Mouse (Mus musculus): ENCODE measurements around the gene Xpot.

Xpot gene

DNA sequence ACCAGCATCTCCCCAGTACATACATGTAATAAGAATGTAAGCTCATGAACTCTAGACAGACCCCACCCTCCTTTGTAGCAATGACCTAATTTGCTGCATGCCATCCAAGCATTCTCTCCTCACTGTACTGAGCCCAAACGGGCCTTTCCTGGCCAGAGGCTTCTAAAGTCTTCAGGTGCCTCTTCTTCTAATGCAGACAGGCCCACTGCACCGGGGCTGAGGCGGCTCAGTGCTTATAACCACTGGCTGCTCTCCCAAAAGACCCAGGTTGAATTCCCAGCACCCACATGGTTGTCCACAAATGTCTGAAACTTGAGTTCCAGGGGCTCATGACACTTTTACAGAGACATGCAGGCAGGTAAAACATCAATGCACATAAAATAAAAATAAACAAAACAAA is 55.1 kb downstream of the Xpot start:
- no peak for DNase-seq

DNA sequence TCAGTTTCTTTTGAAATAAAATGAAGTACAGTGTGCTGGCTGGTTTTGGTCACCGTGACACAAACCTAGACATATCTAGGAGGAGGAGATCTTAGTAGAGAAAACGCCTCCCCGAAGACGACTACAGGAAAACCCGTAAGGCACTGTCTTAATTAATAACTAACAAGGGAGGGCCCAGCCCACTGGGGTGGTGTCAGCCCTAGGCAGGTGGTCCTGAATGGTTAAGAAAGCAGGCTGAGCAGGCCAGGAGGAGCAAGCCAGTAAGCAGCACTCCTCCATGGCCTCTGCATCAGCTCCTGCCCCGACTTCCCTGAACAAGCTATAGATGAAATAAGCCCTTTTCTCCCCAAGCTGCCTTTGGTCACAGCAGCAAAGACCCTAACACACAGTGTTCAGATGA is 56.3 kb downstream of the Xpot start:
- no peak for DNase-seq

DNA sequence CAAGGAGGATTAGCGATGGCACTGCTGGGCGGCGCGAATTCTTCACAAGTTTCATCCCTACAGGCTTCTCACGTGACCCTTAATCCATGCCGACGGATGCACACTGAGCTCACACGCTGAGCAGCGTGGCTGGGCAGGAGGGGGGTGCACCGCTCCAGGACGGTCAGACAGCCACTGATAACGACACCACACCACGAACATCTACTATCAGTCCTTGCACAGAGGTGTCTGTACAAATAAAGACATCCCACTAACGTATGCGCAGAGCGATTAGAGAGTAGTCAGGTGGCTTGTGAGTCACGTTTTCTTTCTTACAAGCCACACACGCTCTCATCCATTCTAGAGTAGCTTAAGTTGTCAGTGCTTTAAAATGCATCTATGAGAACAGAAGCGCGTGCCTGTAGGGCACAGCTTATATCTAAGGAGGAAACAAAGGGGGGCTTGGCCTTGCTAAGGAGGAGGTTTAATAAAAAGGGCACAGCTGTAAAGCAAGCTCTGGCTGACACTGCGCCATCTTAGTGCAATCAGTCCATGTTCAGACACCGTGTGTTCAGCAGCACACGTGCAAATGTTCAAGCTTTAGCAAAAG is 57.0 kb downstream of the Xpot start:
- no peak for DNase-seq

DNA sequence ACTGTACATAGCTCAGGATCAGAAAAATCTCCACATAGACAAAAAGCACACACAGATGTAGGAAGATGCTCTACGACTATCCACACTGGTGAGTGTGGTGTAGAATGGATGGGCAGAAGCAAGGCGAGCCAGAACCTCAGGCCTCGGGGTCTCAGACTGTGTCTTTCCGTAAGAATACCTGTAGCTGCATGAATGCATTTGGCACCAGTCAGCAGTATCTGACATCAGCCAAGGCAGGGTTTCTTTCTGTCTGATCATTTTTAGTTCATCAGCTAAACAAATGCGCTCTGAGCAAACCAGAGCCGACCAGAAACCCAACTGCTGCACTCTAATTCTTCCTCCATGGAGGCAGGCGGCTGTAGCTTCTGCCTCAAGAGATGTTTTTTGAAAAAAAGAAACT is 57.6 kb downstream of the Xpot start:
- DNase-seq, result no peak

DNA sequence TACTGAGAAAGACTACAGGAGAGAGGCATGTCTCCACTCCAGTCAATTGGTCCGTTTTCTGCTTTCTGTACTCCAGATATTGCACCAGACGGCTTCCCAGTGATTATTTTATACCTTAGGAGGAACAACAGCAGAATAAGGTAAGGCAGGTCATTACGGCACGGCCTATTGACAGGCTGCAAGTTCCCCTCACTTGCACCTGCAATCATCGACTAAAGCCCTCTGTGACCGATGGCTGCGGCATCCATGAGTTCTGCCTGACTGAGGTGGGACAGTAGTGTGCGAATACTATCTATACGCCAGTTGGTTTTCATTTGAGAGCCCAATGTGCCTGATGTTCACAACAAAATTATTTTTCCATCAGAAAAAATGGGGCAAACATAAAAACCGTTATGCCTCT is 58.1 kb downstream of the Xpot start:
- DNase-seq, result no peak

DNA sequence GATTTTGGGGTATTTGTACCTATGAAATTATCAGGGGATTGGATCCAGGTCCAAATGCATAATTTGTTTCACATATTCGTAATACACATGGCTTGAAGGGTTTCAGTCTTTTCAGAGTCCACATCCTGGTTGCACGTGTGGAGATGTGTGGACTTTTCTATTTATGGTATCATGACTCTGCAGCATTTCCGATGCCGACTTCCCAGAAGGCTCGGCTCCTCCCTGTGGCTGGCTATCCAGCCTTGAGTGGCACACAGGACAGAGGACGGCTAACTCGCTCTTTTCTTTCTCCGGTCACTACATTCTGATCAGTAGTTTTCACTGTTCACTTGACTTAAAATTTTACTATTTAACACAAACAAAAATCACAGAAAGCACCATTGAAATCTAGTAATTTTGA is 61.7 kb downstream of the Xpot start:
- DNase-seq, result no peak

DNA sequence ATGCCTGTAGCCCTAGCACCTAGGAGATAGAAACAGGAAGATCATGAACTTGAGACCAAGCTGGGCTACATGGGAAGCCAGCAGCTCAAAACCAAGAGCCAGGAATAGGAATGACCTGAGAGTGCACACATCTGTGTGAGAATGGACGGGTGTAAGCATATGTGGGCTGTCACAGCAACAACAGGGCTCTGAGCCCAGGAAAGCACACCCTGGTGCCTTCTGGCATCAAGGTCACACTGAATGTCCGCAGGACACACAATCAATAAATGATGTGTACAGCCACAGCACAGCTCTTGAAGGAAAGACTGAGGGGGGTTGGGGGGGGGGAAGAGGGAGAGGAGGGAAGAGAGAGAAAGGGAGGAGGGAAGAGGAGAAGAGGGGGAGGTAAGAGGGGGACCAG is 67.9 kb downstream of the Xpot start:
- DNase-seq, result no peak

DNA sequence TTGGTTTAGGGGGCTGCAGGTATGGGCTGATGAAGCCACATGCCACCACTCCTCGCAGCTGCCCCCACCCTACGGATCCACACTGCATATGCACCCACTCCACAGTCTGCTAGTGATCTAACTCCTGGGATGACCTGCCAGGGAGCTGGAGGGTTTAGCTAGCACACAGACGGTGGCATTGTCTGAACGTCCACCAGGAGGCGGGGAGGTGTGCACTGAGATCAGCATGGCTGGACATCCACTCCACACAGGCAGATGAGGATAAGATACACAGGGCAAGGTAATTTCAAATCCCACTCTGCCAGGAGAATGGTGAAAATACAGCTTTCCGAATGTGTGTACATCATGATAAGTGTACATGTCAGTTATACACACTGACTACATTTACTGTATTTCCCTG is 69.9 kb downstream of the Xpot start:
- DNase-seq, result no peak

DNA sequence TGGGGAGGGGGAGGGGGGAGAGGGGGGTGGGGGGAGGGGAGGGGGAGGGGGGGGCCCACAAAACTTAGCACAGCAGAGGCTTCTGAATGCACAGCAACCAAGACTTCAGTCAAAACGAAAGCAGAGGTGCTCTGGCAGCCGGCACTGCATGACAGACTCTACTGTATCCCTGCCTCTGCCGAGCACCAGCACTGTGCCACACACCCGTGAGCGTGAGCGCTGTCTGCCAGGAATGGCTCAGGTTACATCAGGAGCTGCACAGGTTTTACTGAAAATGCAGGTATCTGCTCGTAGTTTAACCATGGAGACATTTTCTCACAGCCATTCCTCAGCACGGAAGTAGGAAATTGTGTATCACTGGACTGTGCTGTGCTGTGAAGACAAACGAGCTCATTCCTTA is 75.8 kb downstream of the Xpot start:
- DNase-seq, result no peak

DNA sequence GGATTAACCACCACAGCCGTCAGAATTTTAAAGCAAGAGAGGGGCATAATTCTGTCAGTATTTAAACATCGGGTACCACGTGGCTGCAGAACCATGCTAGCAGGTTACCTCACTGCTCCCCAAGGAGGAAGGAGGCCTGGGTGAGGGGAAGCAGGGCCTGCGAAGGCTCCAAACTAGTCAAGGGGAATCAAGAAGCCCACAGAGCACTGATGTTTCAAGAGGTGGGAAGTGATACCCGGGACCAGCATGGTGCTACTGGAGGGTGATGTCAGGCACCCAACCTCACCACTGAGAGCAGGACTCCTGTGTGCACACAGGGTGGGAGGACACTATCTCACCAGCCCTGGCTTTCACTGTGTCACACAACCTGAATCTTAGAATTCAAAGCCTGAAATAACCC is 76.5 kb downstream of the Xpot start:
- no peak for DNase-seq

DNA sequence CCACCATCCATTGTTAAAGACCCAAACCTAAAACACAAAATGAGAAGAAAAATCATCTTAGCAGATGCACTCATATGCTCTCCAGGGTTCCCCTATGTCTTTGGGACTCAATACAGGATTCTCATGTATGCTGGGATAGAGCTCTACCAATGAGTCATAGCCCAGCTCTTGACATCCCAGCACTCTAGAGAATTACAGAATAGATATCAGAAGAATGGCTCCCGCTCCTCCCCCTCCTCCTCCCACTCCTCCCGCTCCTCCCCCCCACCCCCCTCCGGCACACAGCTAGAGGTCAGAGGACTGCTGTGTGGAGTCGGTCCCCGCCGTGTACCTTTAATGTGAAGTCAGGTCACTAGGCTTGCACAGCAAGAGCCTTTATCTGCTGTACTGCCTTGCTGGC is 79.0 kb downstream of the Xpot start:
- no peak for DNase-seq

DNA sequence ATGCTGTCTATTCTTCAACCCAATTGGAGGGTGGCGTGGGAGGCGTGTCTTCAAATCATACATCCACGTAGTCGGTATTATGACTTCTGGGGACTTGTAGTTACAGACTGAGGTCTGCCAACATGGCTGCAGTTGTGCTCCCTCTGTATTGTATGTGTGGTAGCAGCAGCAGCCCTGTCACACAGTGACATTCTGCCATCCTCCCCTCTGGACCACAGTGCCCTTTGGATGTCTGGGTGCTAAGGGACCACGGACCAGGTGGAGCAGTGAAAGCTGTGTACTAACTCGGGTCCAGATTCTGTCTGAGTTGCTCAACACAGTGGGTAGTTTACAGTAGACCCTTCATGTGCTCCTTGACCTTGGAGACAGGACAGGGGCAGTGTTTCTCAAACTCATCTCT is 82.6 kb downstream of the Xpot start:
- no peak for DNase-seq

DNA sequence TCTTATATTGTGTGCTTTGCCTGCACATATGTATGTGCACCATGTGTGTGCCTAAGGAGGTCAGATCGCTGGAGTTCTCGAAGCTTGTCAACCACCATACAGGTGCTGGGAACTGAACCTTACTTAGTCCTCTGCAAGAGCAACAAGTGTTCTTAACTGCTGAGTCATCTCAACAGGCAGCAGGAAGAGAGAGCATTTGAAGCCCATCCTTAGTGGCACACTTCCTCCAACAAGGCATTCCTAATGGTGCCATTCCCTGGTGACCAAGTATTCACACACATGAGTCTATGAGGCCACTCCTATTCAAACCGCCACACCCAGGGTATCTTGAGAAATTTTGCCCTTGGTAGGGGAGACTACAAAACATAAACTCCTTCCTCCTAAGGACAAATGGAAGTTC is 84.0 kb downstream of the Xpot start:
- no peak for DNase-seq

Measured in cerebellum, adult 9-10 months (tissue).